Mouse (Mus musculus) frontal cortex, adult (tissue): Measurements from ENCODE around the gene Gk5.
"Not testable (repeated sequence)": the region's sequence is repeated elsewhere in the genome, so short reads cannot be mapped to it uniquely, and the experiment has no call there.

Experiments used
- ATAC-seq: cut with Nextera tagmentation; 2 replicates; pipeline ENCODE4 v1.9.2; 2017; ENCODE audit warnings: mild to moderate bottlenecking, moderate library complexity, mixed read lengths; ENCODE audit not compliant: low TSS enrichment

The Gk5 gene

GRCm38 (mm10) chr9:96118861-96119772, at the start of gene Gk5:
Gene Gk5 (plus strand): TSS chr9:96119362.
- ATAC-seq = peak; percentile 99

- no peak for ATAC-seq
These were observed 40.3 kb upstream of the Gk5 start for GRCm38 (mm10) chr9:96078752-96079315.

DNA sequence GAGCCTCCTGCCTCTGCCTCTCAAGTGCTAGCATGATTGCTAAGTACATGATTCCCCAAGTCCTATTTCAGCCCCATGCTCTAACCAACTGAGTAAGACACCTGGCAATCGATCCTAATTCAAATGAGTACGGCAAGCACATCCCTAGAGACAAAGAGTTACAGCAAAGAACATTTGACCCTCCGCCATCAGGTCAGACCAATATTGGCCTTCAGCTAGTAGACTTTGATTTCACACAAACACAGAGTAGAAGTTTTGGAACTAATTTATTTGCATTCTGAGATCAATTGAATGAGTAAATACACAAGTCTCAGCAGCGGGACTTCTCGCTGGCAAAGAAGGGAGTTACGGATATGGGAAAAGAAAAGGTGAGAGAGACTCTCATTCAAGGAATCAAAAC, 33.9 kb upstream of the Gk5 start:
- no peak for ATAC-seq

- ATAC-seq = no peak
These were observed 31.5 kb upstream of the Gk5 start for GRCm38 (mm10) chr9:96087671-96088070.

GRCm38 (mm10) chr9:96088456-96088855, 30.7 kb upstream of the Gk5 start:
- not testable (repeated sequence) for ATAC-seq

GRCm38 (mm10) chr9:96092637-96093036, 26.5 kb upstream of the Gk5 start:
- not testable (repeated sequence) for ATAC-seq

GRCm38 (mm10) chr9:96093221-96093620, 25.9 kb upstream of the Gk5 start:
- no peak for ATAC-seq

GRCm38 (mm10) chr9:96094341-96094740, 24.8 kb upstream of the Gk5 start:
- ATAC-seq = no peak

DNA sequence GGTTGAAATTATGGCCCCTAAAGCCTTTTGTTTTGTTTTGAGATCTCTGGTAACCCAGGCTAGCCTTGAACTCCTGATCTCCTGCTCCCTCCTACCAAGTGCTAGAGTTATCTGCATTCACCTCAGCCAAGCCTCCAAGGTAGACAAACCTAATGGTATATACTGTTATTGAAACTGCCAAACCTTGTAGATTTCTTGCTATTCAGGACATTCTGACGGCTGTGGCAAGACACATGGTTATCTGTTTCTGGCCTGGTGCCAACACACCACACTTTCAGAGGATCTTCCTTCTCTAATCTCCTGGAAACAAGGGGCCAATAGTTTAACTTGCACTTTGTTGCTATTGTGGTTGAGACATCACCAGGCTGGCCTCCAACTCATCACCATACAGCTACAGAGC, 24.0 kb upstream of the Gk5 start:
- ATAC-seq = no peak

- ATAC-seq = no peak
These were observed 16.3 kb upstream of the Gk5 start for GRCm38 (mm10) chr9:96102846-96103245.

- no peak for ATAC-seq
These were observed 6.2 kb upstream of the Gk5 start for GRCm38 (mm10) chr9:96112879-96113361.

GRCm38 (mm10) chr9:96116801-96117200, 2.4 kb upstream of the Gk5 start:
- no peak for ATAC-seq

- ATAC-seq = no peak
These were observed 946 bp upstream of the Gk5 start for GRCm38 (mm10) chr9:96118216-96118615.

GRCm38 (mm10) chr9:96127972-96128371, 8.8 kb downstream of the Gk5 start:
- ATAC-seq = 0 out of 2 replicates have a peak, but pooled peaks have one; percentile 23

DNA sequence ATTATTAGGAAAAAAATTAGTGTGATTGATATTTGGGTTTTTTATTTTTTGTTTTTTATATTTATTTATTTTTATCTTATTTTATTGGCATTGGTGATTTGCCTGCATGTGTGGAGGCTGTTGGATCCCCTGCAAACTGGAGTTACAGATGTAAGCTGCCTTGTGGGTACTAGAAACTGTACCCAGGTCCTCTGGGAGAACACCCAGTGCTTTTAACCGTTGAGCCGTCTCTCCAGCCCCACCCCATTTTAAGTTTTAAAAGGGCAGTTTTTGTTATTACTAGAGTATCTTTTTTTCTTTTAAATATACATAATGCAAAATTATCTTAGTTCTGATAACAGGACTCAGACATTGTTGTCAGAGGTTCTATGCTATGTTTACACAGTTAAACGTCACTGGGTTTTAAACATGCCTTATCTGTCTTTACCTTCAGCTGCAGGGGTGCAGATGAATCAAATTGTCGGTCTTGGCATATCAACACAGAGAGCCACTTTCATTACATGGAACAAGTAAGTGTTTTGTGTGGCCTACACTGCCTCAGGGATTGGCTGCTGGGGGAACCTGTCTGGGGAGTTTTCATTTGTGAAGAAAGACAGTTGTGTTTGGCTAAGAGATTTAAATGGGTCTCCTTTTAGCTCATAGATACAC, 13.9 kb downstream of the Gk5 start:
- ATAC-seq = no peak

- no peak for ATAC-seq
These were observed 15.3 kb downstream of the Gk5 start for GRCm38 (mm10) chr9:96134470-96134869.

GRCm38 (mm10) chr9:96134916-96135315, 15.8 kb downstream of the Gk5 start:
- ATAC-seq = peak; percentile 91

DNA sequence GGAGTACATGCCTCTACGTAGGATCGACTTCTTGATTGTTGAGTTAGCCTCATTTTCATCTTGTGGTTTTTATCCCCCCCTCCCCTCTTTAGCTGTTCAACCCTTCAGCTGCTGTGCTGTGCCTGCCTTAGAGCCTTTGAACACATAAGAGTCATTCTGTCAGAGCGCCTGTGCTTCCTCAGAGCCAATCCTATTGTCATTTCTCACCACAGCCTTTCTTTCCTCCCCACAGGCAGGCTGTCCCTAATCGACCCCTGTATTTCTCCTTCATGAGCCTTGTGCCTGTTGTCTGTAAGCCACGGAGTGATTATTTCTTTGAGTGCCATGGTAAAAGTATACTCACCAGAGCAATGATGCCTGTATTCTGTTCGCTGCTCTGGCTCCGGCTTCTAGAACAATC, 16.3 kb downstream of the Gk5 start:
- ATAC-seq = peak; percentile 50; the same call in 1 of the 2 replicates

DNA sequence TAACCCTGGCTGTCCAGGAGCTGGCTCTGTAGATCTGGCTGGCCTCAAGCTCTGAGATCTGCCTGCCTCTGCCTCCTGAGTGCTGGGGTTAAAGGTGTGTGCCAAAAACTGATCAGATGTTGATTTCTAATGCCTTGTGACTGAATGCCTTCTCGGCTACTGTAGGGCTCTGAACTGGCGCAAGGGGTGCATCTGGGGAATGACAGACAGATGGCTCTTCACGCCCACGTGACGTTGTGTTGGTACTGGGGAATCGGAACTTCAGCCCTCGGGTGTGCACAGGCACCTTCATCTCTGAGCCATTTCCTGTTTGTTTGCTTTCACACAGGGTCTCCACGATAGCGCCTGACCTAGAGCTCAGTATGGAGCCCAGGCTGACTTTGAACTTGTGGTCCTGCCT, 19.8 kb downstream of the Gk5 start:
- no peak for ATAC-seq

DNA sequence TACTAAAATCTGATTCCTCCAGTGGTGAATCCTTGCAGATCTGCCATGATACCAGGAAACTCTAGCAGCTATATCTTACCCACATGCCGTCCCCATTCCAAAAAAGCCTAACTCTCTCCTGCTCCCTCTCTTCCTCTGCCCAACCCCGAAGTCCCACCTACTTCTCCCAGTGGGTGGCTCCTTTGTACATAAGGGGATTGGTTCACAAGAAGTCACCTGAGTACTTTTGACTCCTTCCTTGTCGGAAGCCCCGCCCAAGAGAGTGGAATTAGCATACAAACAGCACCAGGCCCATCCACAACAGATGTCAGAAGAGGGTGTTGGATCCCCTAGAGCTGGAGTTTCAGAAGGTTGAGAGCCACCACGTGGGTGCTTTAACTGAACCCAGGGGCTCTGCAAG, 20.7 kb downstream of the Gk5 start:
- no peak for ATAC-seq

- ATAC-seq = no peak
These were observed 21.8 kb downstream of the Gk5 start for GRCm38 (mm10) chr9:96140931-96141330.

DNA sequence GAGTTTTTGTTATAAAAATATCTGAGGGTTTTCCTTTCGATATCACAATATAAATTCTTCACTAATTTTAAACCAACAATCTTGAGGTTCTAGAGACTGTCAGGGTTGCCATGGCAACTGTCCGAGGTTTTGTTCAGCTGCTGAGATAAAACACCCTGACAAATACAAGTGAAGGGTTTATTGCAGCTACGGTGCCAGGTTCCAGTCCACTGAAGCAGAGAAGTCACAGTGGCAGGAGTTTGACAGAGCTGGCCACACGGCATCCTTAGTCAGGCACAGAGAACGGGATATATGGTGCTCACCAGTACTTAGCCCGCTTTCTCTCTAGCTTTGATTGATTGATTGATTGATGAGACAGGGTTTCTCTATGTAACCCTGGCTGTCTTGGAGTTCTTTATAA, 23.3 kb downstream of the Gk5 start:
- no peak for ATAC-seq

- no peak for ATAC-seq
These were observed 24.5 kb downstream of the Gk5 start for GRCm38 (mm10) chr9:96143633-96144032.
